Mouse (Mus musculus) bone marrow macrophage, adult 2 months (primary cell): Measurements from ENCODE around the gene Ankdd1a. TPM values are rescaled to one million over a fixed set of nuclear protein-coding genes. Genes with fewer than 3 reads are reported as not detected.

Experiments
- H3K27ac ChIP-seq: 2 replicates; pipeline ENCODE4 v1.5.1; 2012; ENCODE audit warnings: low read depth, low read length; ENCODE audit not compliant: insufficient read depth
- H3K4me1 ChIP-seq: 2 replicates; pipeline ENCODE4 v1.6.1; 2012; ENCODE audit warnings: low read length; ENCODE audit not compliant: control insufficient read depth, insufficient read depth
- H3K4me3 ChIP-seq: 2 replicates; pipeline ENCODE4 v1.5.1; 2012; ENCODE audit warnings: mild to moderate bottlenecking, low read length, moderate library complexity; ENCODE audit not compliant: insufficient read depth
- CTCF ChIP-seq: IDR thresholded peaks from 2 replicates; pipeline ENCODE4 v1.5.1; 2012; ENCODE audit warnings: low read depth, mild to moderate bottlenecking, low read length, moderate library complexity
- POLR2A ChIP-seq: IDR thresholded peaks from 2 replicates; pipeline ENCODE4 v1.6.1; 2012; ENCODE audit warnings: mild to moderate bottlenecking, low read depth, low read length, borderline replicate concordance
- polyA plus RNA-seq: library from polyadenylated mRNA; stranded (reverse); fragments of >200 nt; gene quantifications from 2 replicates; pipeline ENCODE4 v1.2.4, GENCODE M21; 2012; ENCODE audit not compliant: missing spikeins, insufficient read depth, insufficient read length

The Ankdd1a gene
- polyA plus RNA-seq, 1 experiment: 4.1 TPM

- TF ChIP-seq POLR2A: no peak
- TF ChIP-seq CTCF: no peak
- peak overlapping the region; percentile 96 for H3K27ac ChIP-seq
- H3K4me1 ChIP-seq: peaks cover 90% of the 10 kb centered on the region
- no peak overlapping the region for H3K4me3 ChIP-seq
These were observed 27.1 kb upstream of the Ankdd1a start for GRCm38 (mm10) chr9:65547111-65547510.

GRCm38 (mm10) chr9:65546413-65546695, 26.4 kb upstream of the Ankdd1a start:
- TF ChIP-seq CTCF (no peak), POLR2A (no peak)
- Histone ChIP-seq H3K4me3 (no peak overlapping the region), H3K4me1 (peaks cover 87% of the 10 kb centered on the region), H3K27ac (peak overlapping the region; percentile 96)

GRCm38 (mm10) chr9:65545635-65546412, 25.8 kb upstream of the Ankdd1a start:
- H3K27ac ChIP-seq: peak overlapping the region; percentile 96
- TF ChIP-seq CTCF (no peak), POLR2A (no peak)
- H3K4me1 ChIP-seq: peaks cover 87% of the 10 kb centered on the region
- no peak overlapping the region for H3K4me3 ChIP-seq

- Histone ChIP-seq H3K27ac (peak overlapping the region; percentile 100), H3K4me3 (peak overlapping the region; percentile 45), H3K4me1 (peaks cover 85% of the 10 kb centered on the region)
- TF ChIP-seq CTCF (no peak), POLR2A (no peak)
These were observed 22.1 kb upstream of the Ankdd1a start for GRCm38 (mm10) chr9:65542111-65542524.

DNA sequence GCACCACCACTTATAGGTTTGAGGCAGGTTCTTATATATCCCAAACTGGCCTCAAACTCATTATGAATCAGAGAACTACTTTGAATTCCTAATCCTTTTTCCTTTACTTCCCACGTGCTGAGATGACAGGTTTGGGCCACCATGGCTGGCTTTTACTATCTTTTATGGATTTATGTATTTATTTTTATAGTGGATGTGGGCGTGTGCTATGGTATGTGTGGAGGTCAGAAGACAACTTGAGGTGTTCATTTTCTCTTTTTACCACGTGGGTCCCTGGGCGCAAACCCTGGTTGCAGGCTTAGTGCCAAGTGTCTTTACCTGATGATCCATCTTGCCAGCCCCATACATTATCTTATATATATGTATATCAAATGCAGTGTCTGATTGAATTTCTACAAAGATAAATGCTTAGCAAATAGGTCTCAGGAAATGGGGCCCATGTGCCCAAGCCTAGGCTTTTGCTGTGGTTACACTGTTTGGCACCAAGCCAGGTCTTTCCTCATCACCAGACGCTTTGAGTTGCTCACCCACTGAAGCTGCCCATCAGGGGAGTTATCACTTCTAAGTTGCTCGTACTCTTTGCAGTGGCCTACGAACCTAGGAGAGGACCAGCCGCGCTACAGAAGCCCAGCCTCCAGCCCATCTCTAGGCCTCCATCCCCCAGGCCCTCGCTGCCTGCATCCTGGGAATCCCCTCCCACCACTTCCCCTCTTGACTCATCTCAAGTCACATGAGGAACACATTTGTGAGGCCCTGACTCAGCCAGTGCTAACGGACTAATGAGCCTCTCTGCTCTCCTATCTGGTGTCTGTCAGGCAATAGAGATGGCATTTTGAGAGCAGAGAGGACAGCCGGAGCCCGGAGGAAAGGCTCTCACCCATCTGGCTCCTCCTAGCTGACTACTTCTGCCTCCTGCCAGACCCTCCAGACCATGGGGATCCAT, 21.4 kb upstream of the Ankdd1a start:
- peak overlapping the region; percentile 100 for H3K27ac ChIP-seq
- peaks cover 85% of the 10 kb centered on the region for H3K4me1 ChIP-seq
- TF ChIP-seq POLR2A (no peak), CTCF (no peak)
- peak overlapping the region; percentile 45 for H3K4me3 ChIP-seq

DNA sequence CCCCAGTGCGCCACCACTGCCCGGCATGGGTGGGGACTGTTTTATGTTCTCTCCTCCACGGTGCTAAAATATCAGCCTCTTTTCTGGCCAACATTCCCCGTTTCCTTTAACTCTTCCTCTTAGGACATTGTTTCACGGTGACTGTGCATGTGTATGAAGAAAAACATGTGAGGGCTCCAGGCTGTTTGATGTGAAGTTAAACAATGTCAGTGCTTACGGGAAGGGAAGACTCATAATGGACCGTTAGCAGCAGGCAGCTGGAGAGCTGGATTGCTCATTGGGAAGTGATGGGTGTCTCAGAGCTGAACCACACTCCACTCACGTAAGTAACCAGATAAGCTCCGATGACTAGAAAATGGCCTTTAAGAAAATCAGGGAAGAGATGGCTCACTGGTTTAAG, 19.7 kb upstream of the Ankdd1a start:
- no peak for TF ChIP-seq CTCF
- TF ChIP-seq POLR2A: no peak
- Histone ChIP-seq H3K4me1 (peaks cover 78% of the 10 kb centered on the region), H3K27ac (peak overlapping the region; percentile 100), H3K4me3 (no peak overlapping the region)

GRCm38 (mm10) chr9:65537901-65538630, 18.1 kb upstream of the Ankdd1a start:
- Histone ChIP-seq H3K4me3 (no peak overlapping the region), H3K27ac (peak overlapping the region; percentile 72), H3K4me1 (peaks cover 81% of the 10 kb centered on the region)
- TF ChIP-seq POLR2A: no peak
- no peak for TF ChIP-seq CTCF

GRCm38 (mm10) chr9:65536491-65536890, 16.5 kb upstream of the Ankdd1a start:
- Histone ChIP-seq H3K4me1 (peaks cover 86% of the 10 kb centered on the region), H3K27ac (peak overlapping the region; percentile 98), H3K4me3 (no peak overlapping the region)
- no peak for TF ChIP-seq POLR2A
- no peak for TF ChIP-seq CTCF

- peak overlapping the region; percentile 98 for H3K27ac ChIP-seq
- H3K4me3 ChIP-seq: peak overlapping the region; percentile 33
- TF ChIP-seq POLR2A (0 out of 2 replicates have a peak, but pooled peaks have one; percentile 11), CTCF (no peak)
- peaks cover 86% of the 10 kb centered on the region for H3K4me1 ChIP-seq
These were observed 15.9 kb upstream of the Ankdd1a start for GRCm38 (mm10) chr9:65535789-65536469.

DNA sequence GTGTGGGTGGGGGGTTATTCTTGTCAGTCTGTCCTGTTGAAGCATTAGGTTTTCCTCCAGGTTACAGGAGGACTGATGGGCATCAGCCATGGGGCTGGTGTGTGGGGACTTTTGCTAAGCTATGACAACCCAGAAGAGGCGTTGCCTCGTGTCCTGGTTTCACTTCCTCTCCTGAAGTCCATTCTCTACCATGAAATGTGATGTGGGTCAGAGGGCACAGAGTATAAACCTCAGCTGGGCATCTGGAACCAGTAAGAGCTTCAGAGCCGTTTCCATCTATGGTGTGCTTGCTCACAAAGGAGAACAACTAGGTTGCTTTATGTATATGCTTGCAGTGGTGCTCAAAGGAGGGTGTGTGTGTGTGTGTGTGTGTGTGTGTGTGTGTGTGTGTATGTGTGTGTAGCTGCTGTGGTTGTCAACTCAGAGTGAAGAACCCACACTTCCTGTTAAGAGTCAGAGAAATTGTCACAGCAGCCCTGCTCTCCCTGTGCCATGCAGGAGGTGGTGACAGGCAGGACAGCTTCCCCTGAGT, 15.3 kb upstream of the Ankdd1a start:
- no peak for TF ChIP-seq CTCF
- TF ChIP-seq POLR2A: no peak
- peak overlapping the region; percentile 98 for H3K27ac ChIP-seq
- peaks cover 79% of the 10 kb centered on the region for H3K4me1 ChIP-seq
- no peak overlapping the region for H3K4me3 ChIP-seq
